Mouse (Mus musculus) intestine, postnatal 0 days (tissue): Measurements from ENCODE around the gene Exosc3. TPM values are rescaled to one million over a fixed set of nuclear protein-coding genes. Genes with fewer than 3 reads are reported as not detected.

Experiments used
- ATAC-seq: fragments of 200-750 bp; cut with Nextera tagmentation; 2 replicates; pipeline ENCODE4 v1.8.0; 2017; ENCODE audit warnings: mild to moderate bottlenecking, moderate TSS enrichment, moderate library complexity
- H3K27ac ChIP-seq: fragments of 300-500 bp; sonication (generic); 2 replicates; pipeline ENCODE4 v1.5.1; 2014; ENCODE audit warnings: mild to moderate bottlenecking, low read depth, low read length, moderate library complexity
- H3K27me3 ChIP-seq: fragments of 300-500 bp; sonication (generic); replicated peaks from 2 replicates; pipeline ENCODE4 v1.6.1; 2014; ENCODE audit warnings: low read length, mixed read lengths; ENCODE audit not compliant: control insufficient read depth, insufficient read depth
- H3K36me3 ChIP-seq: fragments of 300-500 bp; sonication (generic); 2 replicates; pipeline ENCODE4 v1.6.1; 2014; ENCODE audit warnings: mild to moderate bottlenecking, moderate library complexity; ENCODE audit not compliant: control insufficient read depth, insufficient read depth
- H3K4me1 ChIP-seq: fragments of 300-500 bp; sonication (generic); replicated peaks from 2 replicates; pipeline ENCODE4 v1.6.1; 2014; ENCODE audit warnings: antibody characterized with exemption, low read length, mixed read lengths; ENCODE audit not compliant: control insufficient read depth, insufficient read depth
- H3K4me2 ChIP-seq: fragments of 300-500 bp; sonication (generic); replicated peaks from 2 replicates; pipeline ENCODE4 v1.6.1; 2014; ENCODE audit warnings: low read depth, mild to moderate bottlenecking, moderate library complexity
- H3K4me3 ChIP-seq: fragments of 300-500 bp; sonication (generic); 2 replicates; pipeline ENCODE4 v1.5.1; 2014; ENCODE audit warnings: low read depth, low read length
- H3K9ac ChIP-seq: fragments of 300-500 bp; sonication (generic); 2 replicates; pipeline ENCODE4 v1.6.1; 2014; ENCODE audit warnings: mild to moderate bottlenecking, low read depth, low read length
- H3K9me3 ChIP-seq: fragments of 300-500 bp; sonication (generic); 2 replicates; pipeline ENCODE4 v1.6.1; 2016; ENCODE audit warnings: mixed run types; ENCODE audit not compliant: control insufficient read depth
- CTCF ChIP-seq: sonication (generic); IDR thresholded peaks from 2 replicates; pipeline ENCODE4 v1.5.1; 2016; ENCODE audit warnings: low read depth, mild to moderate bottlenecking, control low read depth, antibody characterized with exemption, moderate library complexity
- WGBS: fragments of 180-500 bp; shearing (Covaris S2); extraction: QIAGEN DNeasy Blood & Tissue Kit; methylation state at CpG from one replicate; pipeline ENCODE4 v1.1.7; 2014; 5-methylcytosine and 5-hydroxymethylcytosine counted together
- polyA plus RNA-seq: library from polyadenylated mRNA; unstranded; fragments of >200 nt; fragmentation: Nextera tagmentation; extraction: Ambion mirVana; gene quantifications from 2 replicates; pipeline ENCODE4 v1.2.1, GENCODE M21; 2015

The Exosc3 gene
- polyA plus RNA-seq, 1 experiment from 2014 or later, result 43.4 TPM

DNA sequence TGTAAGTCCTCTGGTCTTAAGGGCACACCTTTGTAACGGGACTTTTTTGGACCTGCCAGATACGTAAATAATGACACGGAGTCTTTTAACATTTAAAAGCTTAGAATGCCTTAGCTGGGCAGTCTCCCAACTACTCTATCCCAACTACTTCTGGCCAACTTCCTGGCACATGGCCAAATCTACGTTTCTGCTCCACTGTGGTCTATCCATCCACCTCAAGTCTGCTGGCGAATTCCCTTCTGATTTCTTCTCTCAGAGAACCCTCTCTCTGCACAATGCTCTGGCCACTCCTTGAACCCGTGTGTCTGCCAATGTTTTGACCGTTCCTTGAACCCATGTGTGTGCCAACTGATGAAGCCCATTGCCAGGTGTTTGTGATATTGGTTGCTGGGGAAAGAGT is 11.4 kb downstream of the Exosc3 start:
- Histone ChIP-seq H3K27me3 (no peaks in the 10 kb centered on the region), H3K4me1 (no peaks in the 10 kb centered on the region), H3K9me3 (no peaks in the 10 kb centered on the region), H3K4me3 (no peak overlapping the region), H3K36me3 (no peaks in the 10 kb centered on the region), H3K27ac (no peak overlapping the region), H3K4me2 (no peak overlapping the region), H3K9ac (no peak overlapping the region)
- no peak for ATAC-seq
- 74% methylated on average over 7 of the region's 7 CpGs for WGBS
- no peak for TF ChIP-seq CTCF

GRCm38 (mm10) chr4:45320159-45320816 is 22.2 kb downstream of the Exosc3 start:
- WGBS, result under 1% methylated on average over 54 of the region's 56 CpGs
- Histone ChIP-seq H3K27me3 (no peaks in the 10 kb centered on the region), H3K9ac (peak overlapping the region; percentile 88), H3K4me2 (peak overlapping the region; percentile 79), H3K4me3 (peak overlapping the region; percentile 87), H3K27ac (peak overlapping the region; percentile 89), H3K36me3 (peaks cover 25% of the 10 kb centered on the region), H3K9me3 (no peaks in the 10 kb centered on the region), H3K4me1 (no peaks in the 10 kb centered on the region)
- peak; percentile 88 for ATAC-seq
- peak; percentile 15; the same call in 1 of the 2 replicates for TF ChIP-seq CTCF

DNA sequence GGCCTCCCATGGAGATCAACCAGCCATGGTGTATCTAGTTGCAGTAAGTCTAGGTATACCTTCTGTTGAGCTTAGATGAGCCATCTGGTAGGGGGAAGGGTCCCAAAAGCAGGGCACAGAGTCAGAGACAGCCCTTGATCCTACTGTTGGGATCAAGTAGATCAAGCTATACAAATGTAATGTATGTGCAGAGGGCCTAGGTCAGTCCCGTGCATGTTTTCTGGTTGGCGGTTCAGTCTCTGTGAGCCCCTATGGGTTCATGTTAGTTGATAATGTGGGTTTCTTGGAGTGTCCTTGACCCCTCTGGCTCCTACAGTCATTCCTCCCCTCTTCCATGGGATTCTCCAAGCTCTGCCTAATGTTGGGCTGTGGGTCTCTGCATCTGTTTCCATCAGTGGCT is 31.5 kb downstream of the Exosc3 start:
- Histone ChIP-seq H3K27ac (no peak overlapping the region), H3K9ac (no peak overlapping the region), H3K9me3 (no peaks in the 10 kb centered on the region), H3K27me3 (no peaks in the 10 kb centered on the region), H3K4me3 (no peak overlapping the region), H3K4me2 (no peak overlapping the region), H3K36me3 (peaks cover 24% of the 10 kb centered on the region; the same call in 1 of the 2 replicates), H3K4me1 (no peaks in the 10 kb centered on the region)
- no peak for TF ChIP-seq CTCF
- 83% methylated on average over 2 of the region's 2 CpGs for WGBS
- ATAC-seq, result no peak

GRCm38 (mm10) chr4:45308606-45309005 is 33.9 kb downstream of the Exosc3 start:
- peaks cover 20% of the 10 kb centered on the region for H3K36me3 ChIP-seq
- no peak for TF ChIP-seq CTCF
- no peaks in the 10 kb centered on the region for H3K4me1 ChIP-seq
- H3K4me3 ChIP-seq, result no peak overlapping the region
- no peak overlapping the region for H3K27ac ChIP-seq
- no peaks in the 10 kb centered on the region for H3K27me3 ChIP-seq
- H3K4me2 ChIP-seq, result no peak overlapping the region
- no peaks in the 10 kb centered on the region for H3K9me3 ChIP-seq
- ATAC-seq, result no peak
- 93% methylated on average over 6 of the region's 6 CpGs for WGBS
- no peak overlapping the region for H3K9ac ChIP-seq

DNA sequence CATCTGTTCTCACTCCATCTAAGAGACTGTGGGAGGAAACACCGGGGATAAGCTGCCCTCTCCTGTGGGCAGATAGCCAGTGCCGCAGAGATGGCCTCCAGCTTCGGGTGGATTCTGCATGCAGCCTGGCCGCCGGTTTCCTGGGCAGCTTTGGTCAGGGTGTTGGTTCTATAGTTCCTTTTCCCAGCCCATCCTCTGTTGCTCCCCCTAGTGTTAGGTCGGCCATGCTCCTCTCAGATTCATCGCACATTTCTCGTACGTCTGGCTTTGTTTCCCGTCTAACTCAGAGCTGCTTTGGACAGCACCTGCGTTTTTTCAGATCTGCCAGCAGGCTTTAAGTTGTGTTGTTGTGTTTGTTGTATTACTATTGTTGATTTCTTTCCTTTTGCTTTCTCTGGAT is 34.5 kb downstream of the Exosc3 start:
- H3K4me1 ChIP-seq, result no peaks in the 10 kb centered on the region
- 42% methylated on average over 11 of the region's 11 CpGs for WGBS

GRCm38 (mm10) chr4:45305536-45305935 is 37.0 kb downstream of the Exosc3 start:
- no peak for ATAC-seq
- Histone ChIP-seq H3K9me3 (no peaks in the 10 kb centered on the region), H3K4me2 (no peak overlapping the region), H3K4me1 (no peaks in the 10 kb centered on the region), H3K27ac (no peak overlapping the region), H3K27me3 (no peaks in the 10 kb centered on the region), H3K9ac (no peak overlapping the region), H3K4me3 (no peak overlapping the region), H3K36me3 (peaks cover 43% of the 10 kb centered on the region)
- whole genome bisulfite sequencing, result 97% methylated on average over 14 of the region's 14 CpGs
- TF ChIP-seq CTCF, result no peak

More for the DNA sequence above, 34.5 kb downstream of the Exosc3 start:
- peak; percentile 74 for TF ChIP-seq CTCF
- H3K36me3 ChIP-seq, result peaks cover 20% of the 10 kb centered on the region
- no peak overlapping the region for H3K4me3 ChIP-seq
- no peak for ATAC-seq
- no peaks in the 10 kb centered on the region for H3K9me3 ChIP-seq
- no peak overlapping the region for H3K27ac ChIP-seq
- H3K27me3 ChIP-seq, result no peaks in the 10 kb centered on the region
- no peak overlapping the region for H3K9ac ChIP-seq
- H3K4me2 ChIP-seq, result no peak overlapping the region
